Mouse (Mus musculus) kidney, adult 10 weeks (tissue): ENCODE measurements around the gene Aknad1. TPM values are rescaled to one million over a fixed set of nuclear protein-coding genes. Genes with fewer than 3 reads are reported as not detected.

Experiments used
- polyA plus RNA-seq: library from polyadenylated mRNA; stranded (reverse); fragments of 350-450 nt; fragmentation: Illumina TruSeq; extraction: RNeasy Lipid Tissue Mini Kit (QIAGEN cat#74804); gene quantifications from one replicate; pipeline ENCODE4 v1.2.3, GENCODE M21; 2014; ENCODE audit warnings: low read depth, low replicate concordance

The Aknad1 gene
- polyA plus RNA-seq = not detected

DNA sequence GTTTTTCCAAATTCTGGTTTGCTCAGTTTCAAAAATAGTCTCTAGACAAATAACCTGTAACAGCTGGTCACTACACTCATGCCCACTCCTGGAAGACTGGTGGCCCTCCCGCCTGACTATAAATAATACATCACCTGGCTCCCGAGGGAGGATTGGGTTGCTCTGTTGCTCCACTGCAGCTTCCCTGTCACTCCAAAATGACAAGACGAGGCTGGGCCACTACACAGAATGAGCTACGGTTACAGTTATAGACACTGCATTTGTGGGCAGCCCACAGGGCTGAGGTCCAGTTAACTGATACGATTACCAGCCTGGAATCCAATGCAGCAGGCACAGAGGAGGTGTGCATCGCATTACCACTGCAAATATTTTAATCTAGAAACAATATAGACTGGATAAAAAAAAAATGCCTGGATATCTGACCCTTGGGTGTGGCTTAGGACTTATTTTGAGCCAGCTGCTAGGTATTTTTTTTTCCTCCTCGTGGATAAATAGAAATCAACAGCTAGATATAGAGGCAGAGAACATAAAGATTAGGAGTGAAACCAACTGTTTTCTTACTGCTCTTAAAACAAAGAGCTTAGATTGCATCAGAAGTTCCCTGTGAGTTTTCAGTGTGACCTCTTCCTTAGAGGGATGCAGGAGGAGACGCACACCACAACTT, at the start of gene Aknad1:
Gene Aknad1, plus strand, starts transcription at position 614 of the 664 bp plus-strand sequence.

DNA sequence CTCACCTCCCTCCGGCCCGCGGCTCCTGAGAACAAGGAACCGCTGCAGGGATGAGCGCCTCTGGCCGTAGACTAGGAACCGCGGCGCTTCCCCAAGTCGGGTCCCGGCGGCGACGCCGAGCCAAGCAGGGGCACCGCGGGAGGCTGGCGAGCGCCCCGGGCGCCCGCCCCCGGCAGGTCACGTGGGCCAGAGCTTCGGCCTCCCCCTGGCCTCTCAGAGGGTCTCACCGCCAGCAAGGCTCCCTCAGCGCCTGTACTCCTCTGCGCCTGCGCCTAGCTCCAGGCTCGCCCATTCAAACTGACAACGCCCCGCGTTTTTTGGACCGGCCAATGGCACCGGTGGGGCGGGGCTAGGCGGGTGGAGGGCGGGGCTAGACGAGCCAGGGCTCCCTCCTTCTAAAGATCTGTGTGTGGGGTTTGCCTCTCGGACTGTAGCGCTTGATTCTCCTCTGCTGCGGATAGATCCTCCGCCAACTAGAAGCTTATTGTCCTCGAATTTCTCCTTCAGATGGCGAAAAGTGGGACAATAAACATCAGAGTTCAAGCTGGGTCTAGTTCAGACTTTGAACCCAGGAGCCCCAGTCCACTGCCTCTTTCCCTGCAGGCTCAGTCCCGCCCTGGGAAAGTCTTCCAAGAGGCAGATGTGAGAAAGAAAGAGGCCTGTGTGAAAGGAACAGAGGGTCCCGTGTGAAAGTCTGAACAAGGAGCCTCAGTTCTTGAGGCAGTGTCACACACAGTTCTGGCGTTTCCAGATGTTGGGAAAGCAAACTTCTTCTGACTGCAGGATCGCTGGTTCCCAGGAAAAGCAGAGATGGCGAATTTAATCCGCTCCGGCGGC, 17.2 kb upstream of the Aknad1 start, which contains the start of gene Gpsm2:
Gene Gpsm2, minus strand, starts transcription at position 274 of the 837 bp plus-strand sequence.

Other genes starting within 250 kb of the Aknad1 start
- gene 1700013F07Rik, start 205.5 kb upstream of the Aknad1 start, polyA plus RNA-seq = not detected
- 0.12 TPM for gene 5330417C22Rik, start 203.1 kb upstream of the Aknad1 start, polyA plus RNA-seq
- 78.3 TPM for gene Tmem167b, start 177.2 kb upstream of the Aknad1 start, polyA plus RNA-seq
- 85.3 TPM for gene Taf13, start 168.0 kb upstream of the Aknad1 start, polyA plus RNA-seq
- gene Wdr47, start 148.4 kb upstream of the Aknad1 start, polyA plus RNA-seq = 29.6 TPM
- 53.2 TPM for gene Clcc1, start 85.7 kb upstream of the Aknad1 start, polyA plus RNA-seq
- 3.5 TPM for gene Gpsm2, start 17.3 kb upstream of the Aknad1 start, polyA plus RNA-seq
- gene Stxbp3, start 100.9 kb downstream of the Aknad1 start, polyA plus RNA-seq = 135 TPM
- not detected for gene Fndc7, start 150.3 kb downstream of the Aknad1 start, polyA plus RNA-seq
- gene Prpf38b, start 172.1 kb downstream of the Aknad1 start, polyA plus RNA-seq = 91.9 TPM
- gene Henmt1, start 200.2 kb downstream of the Aknad1 start, polyA plus RNA-seq = not detected
- gene Gm9857, start 200.8 kb downstream of the Aknad1 start, polyA plus RNA-seq = not detected